Mouse (Mus musculus): ENCODE measurements around the gene Dennd6a.

Gene Dennd6a

DNA sequence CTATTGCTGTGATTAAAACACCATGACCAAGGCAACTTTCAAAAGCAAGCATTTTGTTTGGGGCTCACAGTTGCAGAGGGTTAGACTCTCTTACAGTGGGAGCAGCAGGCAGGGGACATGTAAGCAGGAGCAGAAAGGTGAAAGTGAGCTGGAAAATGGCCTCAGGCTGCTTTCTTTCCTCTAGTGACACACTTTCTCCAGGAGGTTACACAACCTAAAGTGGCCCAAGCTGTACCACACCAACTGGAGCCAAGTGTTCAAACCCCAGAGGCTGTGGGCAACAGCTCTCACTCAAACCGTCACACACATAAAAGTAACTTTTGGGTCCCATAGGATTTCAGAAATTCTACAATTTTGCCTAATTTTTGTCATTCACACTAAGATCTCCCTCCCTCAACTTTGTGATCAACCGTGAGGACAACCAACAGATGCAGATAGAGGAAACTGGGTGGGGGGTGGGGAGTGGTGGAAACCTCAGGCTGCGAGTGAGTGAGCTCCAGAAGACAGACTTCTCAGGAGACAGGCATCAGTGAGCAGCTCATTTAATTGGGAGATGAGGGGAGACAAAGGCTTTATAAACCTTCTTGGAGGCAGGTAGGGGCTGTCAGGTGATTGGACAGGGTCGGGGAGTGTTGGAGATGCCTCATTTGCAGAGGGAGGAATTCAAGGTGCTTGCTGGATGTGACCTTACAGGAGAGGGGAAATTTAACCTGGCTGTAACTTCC, 1.5 kb upstream of the Dennd6a start:
- in situ Hi-C loops (cut with MseI, MboI): no loop called here

DNA sequence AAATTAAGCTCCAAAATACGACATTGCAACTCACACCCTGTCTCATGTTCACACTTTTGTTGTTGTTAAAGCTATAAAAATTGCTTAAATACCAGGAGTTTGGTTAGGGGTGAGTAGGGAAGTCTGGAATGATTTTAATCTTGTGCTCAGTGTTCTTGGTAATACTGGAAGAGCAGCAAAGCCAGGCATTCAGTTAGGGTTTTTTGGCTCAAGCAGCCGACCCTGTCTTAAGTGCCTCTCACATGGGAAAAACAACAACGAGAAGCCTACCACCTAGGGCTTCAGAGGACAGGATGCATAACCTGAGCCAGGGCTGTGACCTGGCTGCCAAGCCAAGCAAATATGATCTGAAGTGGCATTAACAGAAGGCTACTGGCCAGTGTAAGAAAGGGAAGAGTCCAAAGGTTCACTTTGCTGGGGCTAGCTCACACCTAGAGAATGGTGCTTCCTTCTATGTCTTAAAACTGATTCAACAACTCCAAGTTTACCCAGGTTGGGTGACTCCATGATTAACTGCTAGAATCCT, 2.7 kb downstream of the Dennd6a start:
- in situ Hi-C loops (cut with MseI, MboI): no loop called here

DNA sequence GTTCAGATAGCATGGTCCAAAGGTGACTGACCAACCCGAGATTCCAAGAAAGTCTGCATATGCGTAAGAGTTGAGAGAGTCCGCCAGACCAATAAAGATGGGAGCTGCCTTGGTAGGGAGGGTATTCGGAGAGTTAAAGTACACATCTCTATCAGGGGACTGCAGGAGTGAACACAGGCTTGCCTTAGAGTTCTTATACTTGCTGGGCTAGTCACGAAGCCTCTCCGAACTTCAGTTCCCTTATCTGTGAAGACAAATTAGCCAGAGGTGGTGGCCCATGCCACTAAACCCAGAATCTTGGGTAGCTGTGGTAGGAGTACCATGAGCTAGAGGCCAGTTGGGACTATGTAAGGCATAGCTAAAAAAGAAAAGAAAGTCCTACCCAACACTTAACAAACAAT, 5.1 kb downstream of the Dennd6a start:
- in situ Hi-C loops (cut with MseI, MboI): no loop called here

DNA sequence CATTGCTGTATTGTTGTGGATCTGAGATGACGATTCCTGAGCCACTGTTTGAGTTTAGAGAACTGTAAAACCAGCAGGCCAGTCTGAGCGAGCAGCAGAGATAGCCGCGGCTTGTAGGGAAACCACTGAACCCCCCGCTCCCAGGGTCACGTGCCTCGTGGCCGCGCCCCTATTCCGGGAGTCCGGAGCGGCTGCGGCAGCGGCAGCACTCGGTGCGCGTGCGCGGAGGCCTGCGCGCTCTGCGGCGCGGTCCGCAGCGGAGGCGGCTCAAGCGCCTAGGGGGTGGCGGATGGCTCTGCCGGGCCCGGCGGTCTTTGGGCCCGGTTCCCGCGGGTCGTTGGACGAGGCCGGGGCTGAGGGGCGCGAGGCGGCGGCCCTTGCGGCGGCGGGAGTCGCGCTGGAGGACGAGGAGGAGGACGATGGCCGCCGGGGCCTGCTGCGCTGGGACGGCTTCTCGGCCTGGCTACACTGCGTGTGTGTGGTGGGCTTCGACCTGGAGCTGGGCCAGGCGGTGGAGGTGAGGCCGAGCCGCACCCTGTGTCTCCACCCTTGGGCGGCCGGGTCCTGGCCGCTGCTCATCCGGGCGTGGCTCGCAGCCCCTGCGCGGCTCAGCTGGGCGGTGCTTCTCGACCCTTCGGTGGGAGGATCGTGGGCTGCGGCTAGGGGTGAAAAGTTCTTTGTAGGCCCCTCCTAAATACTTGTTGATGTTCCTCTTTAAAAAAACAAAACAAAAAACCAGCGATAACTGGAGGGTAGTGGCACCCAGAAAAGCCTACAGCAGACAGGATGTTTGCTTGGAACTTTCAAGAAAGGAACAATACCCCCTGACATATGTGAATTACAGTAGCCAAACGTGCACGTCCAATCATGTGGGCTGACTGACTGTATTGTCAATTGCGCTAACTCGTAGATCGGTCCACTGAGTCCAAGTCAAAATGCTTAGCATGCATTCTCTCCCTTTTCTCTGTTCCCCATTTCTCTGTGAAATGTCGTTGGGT, 6.0 kb downstream of the Dennd6a start:
- in situ Hi-C loops (cut with MseI, MboI): no loop called here

DNA sequence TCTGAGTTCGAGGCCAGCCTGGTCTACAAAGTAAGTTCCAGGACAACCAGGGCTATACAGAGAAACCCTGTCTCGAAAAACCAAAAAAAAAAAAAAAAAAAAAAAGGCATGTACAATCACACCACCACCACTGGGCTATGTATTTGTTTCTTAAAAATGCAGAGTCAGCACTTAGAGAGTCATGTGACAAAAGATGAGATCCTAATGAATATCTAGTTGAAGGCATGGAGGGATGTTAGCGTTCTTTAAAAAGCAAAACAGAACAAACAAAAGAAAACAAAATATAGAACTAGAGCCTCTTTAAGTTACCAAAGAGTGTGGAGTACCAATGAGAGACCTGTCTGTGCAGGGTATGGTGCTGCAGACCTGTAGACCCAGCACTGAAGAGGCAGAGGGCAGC, 10.0 kb downstream of the Dennd6a start:
- in situ Hi-C loops (cut with MseI, MboI): no loop called here

DNA sequence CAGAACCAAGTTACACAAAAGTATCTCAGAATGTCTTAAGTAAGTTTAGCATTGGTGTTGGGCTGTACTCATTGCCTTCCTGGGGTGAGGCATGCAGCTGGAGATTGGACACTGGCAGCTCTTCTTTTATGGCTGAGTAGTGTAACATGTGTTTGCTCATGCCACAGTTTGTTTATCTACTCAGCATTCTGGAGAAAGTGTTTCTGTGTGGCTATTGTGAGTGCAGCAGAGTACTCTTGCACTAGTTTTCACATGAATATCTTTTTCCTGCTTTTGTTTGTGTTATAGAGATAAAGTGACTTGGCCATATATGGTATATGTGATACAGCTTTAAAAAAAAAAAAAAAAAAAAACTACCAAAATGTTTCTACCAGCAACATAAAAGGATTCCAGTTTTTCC, 13.5 kb downstream of the Dennd6a start:
- in situ Hi-C loops (cut with MseI, MboI): no loop called here

DNA sequence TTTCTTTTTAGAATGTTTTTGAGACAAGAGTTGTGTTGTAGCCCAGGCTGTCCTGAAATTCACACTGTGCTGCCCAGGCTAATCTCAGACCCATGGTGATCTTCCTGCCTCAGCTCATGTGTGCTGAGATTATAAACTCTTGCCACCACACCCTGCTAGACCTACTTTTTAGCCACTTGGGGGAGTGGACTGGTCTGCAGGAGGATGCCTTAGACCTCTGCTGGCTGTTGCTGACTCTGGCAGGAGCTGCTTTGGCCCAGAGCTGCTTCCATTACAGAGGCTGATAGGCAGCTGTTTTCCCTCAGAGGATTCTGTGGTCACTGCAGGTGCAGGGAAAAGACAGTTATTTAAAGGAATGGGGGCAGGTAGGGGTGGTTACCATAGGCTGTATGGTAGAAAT, 17.7 kb downstream of the Dennd6a start:
- in situ Hi-C loops (cut with MseI, MboI): no loop called here

DNA sequence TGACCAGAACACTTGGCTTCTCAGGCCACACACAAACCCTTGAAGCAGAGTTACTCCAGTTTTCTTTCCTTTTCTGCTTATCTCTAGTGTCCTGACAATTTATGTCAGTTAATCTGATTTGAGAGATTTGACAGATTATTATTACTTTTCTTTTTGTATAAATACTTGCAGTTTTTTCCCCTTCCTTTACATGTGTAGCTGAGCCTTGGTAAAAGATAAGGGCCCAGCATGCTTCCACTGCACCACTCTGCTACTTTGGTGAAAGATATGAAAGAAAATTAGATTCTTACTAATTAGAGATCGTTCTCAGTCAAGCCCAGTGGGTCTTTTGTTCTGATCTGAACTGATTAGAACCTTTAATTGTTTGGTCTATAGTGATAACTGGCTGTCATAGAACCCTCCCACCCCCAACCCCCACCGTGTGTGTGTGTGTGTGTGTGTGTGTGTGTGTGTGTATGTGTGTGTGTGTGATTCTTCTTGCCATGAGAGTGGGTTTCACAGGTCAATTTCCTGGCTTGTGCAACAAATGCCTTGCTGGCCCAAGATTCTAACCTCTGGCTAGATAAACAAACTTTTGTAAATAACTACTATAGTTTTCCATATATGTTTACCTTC, 19.7 kb downstream of the Dennd6a start:
- in situ Hi-C loops (cut with MseI, MboI): no loop called here

DNA sequence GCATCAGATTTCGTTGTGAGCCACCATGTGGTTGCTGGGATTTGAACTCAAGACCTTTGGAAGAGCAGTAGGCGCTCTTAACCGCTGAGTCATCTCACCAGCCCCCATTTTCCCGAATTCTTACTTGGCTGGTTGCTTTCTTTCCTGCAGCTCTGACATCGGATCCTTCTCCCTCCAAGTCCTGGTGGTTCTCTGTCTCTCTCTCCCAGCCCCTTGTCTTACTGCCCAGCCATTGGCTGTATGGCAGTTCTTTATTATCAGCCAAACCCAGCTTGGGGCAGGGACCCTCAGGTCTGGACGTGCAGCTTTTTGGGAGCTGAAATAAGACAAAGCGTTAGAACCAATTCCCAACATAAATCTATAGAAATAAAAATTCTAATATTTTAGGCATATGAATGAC, 21.5 kb downstream of the Dennd6a start:
- in situ Hi-C loops (cut with MseI, MboI): no loop called here

DNA sequence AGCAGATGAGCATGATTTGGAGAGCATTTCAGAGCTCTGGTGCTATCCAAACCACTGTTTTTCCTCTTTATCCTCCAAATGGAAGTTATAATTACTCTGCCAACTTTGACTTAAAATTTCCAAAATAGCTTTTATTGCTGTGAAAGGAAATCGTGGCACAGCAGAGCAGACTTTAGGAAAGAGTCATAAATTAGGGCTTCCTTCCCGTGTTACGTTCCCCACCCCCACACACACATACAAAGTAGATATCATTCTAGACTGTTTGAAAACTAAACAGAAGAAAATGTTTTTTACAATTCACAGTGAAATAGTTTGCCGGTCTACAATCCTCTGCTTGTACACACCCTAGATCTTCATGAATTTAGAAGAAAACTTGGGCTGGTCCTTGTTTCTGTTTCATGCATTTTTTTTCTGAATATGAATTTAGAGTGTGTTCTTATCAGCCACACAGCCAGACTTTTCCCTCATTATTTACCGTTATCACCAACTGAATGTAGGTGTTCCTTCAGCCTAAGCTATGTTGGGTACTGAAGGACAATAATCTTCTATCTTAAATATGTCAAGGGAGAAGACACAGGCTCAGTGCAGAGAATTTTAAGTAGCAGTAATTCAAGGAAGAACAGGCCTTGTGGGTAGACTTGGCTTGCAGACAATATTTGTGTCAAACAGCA, 22.2 kb downstream of the Dennd6a start:
- in situ Hi-C loops (cut with MseI, MboI): no loop called here

DNA sequence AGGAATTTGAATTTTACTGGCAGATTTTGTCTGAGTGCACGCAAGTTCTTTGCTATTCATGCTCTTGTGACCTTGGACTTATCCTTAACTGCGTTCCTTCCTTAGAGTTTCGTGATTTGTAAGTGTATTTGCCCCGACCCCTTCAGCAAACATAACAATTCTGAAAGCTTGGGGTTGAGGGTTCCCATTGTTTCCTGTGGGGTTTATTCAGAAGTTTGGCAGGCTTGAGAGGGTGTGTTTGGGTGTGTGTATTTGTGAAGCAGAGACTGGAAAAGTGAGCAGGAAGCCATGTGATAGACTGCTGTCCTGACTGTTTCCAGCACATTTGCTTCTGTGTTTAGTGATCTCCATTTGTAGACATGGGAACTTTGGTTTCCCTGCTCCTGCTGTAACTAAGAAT, 31.7 kb downstream of the Dennd6a start:
- in situ Hi-C loops (cut with MseI, MboI): loop anchor here in 1 of 2 experiments (10.0 kb wide), 1 partner anchor 111 kb away; no protein-coding TSS in a partner anchor

DNA sequence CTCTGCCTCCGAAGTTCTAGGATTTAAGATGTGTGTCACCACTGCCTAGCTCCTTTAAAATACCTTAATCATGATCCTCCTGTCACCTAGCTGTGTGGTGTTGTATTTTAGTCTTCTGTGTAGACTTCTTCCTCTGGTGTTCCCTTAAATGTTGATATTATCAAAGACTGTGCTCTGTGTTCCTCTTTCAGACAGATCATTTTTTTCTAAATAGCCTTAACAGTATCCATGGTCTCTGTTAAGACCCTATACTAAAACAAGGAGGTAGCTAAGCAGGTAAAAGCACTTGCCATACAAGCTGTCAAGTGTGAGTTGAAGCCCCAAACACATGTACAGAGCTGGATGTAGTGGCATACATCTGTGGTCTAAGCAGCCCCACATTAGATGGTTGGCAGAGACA, 36.0 kb downstream of the Dennd6a start:
- in situ Hi-C loops (cut with MseI, MboI): loop anchor here in 1 of 2 experiments (10.0 kb wide), 1 partner anchor 115 kb away; no protein-coding TSS in a partner anchor

DNA sequence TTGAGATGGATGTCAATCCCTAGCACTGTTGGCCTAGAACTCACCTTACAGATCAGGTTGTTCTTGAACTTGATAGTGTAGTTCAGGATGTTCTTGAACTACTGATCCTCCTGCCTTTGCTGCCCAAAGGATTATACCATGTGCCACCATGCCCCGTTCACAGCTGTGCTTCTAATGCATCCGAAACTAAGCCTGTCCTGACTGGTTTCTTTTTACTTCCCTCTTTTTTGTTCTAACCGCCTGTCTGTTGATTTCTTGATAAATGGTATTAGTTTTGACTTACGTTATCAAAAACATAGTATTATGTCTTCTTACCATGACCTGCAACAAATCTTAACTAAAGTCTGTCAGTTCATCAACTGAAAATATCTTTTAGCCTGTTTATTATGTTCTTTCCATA, 37.0 kb downstream of the Dennd6a start:
- in situ Hi-C loops (cut with MseI, MboI): no loop called here

DNA sequence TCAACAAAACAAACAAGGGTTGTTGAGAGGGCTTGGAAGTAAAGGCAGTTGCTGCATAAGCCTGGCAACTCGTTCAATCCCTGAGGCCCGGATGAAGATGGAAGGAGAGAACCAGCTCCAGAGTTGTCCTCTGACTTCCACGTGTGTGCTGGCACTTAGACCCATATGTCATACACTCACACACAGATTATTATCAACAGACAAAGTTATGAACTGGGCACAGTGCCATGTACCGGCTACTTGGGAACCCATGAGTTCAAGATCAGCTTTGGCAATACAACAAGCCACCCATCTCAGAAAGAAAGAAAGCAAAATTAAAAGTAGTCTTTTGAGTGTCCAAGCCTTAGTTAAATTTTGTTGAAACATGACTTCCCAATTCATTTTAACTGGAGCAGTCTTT, 51.6 kb downstream of the Dennd6a start:
- in situ Hi-C loops (cut with MseI, MboI): no loop called here

DNA sequence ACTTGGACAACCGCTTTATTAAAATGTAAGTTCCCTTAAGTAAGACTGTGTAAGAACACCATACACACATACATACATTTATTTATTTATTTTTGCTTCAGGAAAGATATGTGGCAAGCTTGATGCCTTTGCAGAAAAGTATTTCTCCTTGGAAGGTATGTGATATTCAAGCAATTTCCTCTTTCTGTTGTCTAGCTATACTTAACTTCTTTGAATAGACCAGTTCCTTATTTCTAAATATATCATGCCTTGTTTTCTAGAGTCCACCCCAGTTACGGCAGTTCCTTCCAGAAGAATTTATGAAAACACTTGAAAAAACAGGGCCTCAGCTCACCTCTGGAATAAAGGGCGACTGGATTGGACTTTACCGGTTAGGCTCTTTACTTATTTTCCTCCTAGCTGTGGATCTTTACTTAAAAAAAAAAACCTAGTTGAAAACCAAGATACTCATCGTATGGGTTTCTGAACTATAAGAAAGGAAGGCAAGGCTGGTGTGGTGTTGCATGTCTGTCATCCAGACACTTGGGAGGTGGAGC, 53.0 kb downstream of the Dennd6a start:
- in situ Hi-C loops (cut with MseI, MboI): no loop called here

DNA sequence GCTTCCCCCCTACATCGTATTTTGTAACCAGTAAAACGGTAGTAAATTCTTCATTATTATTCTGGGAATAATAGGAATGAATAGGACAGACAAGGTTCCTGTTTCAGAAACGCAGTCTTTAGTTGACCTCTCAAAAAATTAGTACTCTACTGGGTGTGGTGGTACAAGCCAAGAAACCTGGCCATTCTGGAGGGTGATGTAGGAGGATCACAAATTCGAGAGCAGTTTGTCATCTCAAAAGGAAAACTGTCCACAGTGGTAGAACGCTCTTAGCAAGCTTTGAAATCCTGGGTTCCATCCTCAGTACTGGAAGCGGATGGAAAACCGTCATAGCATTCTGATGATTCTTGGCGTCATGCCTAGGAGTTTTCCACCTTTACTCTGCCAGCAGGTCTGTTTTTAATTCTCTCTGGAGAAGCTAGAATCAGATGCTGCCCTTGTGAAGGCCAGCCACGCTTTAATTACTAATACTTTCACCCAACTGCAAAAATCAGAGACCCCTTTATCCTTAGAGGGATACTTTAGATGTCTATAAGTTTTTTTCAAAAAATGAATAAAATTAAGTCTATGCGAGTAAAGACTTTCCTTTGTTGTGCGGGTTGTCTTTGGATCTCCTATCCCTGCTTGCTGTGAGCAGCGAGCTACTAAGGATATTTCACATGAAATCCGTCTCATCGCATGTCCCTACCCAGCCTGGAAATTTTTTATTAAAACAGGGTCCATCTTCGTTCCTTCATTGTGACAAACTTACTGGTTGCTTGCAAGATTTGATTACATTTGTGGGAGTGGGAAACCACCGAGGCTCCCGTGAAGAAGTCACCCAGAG, 63.6 kb downstream of the Dennd6a start:
- in situ Hi-C loops (cut with MseI, MboI): no loop called here

DNA sequence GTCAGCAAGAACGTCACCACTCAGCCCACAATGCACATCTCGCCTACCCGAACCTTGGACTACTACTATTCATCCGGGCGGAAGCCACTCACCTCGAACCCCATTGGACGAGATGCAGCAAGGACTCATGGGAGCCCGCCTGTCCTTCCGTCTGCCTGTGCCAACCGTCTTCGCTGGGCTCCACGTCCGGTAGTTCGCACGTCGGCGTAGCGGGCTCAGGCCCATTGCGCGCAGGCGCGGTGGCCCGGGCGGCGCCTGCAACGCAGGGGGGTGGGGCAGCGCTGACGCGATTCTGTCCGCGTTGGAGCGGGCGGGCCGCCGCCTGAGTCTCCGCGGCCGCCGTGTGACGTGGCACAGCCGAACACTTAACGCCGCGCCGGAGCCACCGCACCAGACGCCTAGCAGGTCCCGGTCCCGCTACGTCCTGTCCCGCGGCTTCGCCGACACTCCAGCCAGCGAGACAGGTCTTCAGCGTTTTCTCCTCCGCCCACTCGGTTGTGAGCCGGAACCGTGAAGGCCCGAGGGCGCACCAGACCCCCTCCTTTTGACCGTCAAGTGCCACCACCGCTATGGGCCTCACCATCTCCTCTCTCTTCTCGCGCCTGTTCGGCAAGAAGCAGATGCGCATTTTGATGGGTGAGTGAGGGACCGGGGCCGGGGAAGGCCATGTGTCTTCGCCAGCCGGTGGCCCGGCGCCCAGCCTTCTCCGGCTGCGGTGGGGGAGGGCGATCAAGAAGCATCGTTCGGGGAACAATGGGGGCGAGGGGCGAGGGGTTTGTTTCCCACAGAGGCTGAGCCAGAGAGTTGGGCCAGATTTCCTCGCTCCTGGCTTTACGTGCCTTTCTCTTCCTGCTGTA, 64.4 kb downstream of the Dennd6a start, which contains the start of gene Arf4:
Gene Arf4 (plus strand): TSS at position 224 of the 857 bp plus-strand sequence.
- in situ Hi-C loops (cut with MseI, MboI): no loop called here

DNA sequence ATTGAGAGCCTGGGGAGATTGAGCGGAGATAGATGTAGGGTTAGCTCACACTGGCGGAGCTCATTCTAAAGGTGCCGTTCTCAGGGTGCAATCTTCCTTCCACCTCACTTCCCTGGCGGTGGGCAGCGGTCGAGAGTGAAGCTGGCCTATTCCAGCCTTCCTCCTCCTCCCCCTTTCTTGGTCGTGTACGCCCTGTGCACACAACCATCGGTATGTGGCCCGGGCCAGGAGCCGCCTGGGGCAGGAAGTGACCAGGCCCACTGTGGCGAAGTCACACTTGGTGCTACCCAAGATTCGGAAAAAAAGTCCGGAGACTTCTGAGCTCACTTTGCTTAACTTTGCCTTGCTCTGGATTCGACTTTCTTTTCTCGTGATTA, 65.0 kb downstream of the Dennd6a start:
- in situ Hi-C loops (cut with MseI, MboI): no loop called here

DNA sequence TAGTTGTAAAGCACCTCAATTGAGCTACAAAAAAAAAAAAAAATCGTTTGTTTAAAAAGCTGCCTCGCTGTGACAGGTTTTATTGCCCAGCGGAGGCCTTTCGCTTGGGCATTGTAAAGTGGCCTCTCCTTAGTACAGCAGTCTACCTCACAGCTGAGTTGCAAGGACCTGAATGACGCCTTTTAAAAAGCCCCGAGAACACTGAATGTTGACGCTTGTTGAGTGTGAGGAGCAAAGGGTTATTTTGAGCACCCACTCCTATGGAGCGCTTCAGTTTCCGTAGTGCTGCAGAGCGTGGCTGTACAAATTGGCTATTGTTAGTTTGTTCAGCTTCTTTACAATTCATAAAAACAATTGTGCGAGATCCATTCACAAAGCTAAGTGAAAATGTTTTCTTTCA, 65.6 kb downstream of the Dennd6a start:
- in situ Hi-C loops (cut with MseI, MboI): no loop called here
